Mouse (Mus musculus): Measurements from ENCODE around the gene Slc23a2. TPM values are rescaled to one million over a fixed set of nuclear protein-coding genes. Genes with fewer than 3 reads are reported as not detected.

Gene Slc23a2
- total RNA-seq, 2 experiments from 2014 or later: 6.7 to 7.5 TPM

DNA sequence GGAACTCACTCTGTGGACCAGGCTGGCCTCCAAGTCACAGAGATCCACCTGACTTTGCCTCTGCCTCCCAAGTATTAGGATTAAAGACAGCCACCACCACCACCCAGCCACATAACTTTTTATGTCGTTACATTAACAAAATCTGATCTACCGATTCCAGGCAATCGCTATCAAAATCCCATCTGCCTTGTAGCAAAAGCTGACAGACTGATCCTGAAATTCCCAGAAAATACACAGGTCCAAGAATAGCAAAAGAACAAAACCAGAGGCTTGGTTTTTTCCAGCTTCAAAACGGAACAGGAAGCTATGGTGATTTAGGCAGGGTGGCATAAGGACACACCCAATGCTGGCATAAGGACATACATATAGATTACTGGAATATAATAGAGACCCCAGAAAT is 10.2 kb downstream of the Slc23a2 start:
- no peak for DNase-seq

DNA sequence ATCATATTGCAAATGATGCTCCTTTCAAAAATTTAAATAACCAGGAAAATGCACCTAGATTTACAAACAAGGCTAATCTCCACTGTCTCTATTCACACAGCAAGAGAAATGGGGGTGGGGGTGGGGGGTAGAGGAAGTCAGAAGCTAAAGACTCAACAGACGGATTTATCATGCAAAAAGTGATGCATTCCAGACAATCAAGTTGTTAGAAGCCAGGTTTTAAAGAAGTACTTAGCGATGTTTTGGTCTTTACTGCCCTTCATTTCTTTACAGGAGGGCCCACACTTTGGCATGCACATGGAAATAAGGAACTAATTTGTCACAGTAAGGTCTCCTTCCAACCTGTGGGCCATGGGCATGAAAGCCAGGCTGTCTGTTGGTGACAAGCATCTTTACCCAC is 11.5 kb downstream of the Slc23a2 start:
- DNase-seq: no peak

DNA sequence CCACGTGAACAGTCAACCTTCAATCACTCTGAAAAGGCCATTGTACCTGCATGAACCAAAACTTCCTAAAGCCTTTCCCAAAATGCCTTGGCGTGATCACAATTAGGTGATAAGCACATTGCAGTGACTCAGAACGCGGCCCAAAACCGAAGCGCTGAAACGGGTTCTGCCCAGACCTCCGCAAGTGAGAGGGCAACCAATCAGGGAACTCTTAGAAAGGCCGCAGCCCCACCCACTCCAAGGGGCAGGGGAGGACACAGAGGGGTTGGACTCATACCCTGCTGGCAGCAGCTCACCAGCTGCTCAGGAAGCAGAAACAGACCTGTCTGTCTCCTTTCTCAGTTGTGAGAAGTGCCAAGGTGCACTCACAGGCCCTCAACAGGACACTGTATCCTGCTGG is 13.6 kb downstream of the Slc23a2 start:
- peak; percentile 82 for DNase-seq

- no peak for DNase-seq
Measured at GRCm38 (mm10) chr2:132129980-132130379, 14.9 kb downstream of the Slc23a2 start.

DNA sequence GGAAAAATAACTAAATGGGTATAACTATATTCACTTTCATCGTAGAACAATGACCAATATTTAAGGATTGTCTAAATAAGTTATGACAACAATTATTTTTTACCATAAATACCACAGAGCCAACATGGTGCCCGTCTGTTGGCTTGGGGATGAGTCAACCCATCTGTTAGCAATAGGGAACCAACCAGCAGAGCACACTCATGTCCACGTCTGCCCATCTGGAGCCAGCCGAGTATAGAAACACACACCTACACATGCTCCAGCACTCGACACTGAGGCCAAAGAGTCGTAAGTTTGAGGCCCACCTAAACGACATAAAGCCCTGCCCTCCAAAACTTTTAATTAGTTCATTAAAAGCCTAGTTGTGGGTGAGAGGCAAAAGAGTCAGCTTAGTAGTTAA is 15.7 kb downstream of the Slc23a2 start:
- DNase-seq: no peak

DNA sequence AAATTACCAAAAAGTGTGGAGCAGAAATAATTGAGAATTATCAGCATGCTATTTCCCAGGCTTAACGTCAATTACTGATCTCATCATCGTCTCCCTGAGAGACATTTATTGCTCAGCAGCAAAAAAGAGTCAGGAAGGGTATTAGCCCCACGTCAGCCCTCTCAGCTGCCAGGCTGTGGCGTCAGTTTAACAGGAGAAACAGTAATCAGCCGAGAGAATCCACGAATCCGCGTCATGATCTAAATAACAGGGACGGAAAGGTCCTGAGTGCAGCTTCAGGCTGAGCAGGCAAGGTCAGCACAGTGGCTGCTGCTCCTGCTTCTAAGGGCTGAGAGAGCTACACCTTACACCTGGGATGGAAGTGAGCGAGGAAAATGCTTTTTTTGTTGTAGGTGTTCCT is 17.0 kb downstream of the Slc23a2 start:
- DNase-seq: no peak

GRCm38 (mm10) chr2:132126292-132126691 is 18.6 kb downstream of the Slc23a2 start:
- DNase-seq: no peak

DNA sequence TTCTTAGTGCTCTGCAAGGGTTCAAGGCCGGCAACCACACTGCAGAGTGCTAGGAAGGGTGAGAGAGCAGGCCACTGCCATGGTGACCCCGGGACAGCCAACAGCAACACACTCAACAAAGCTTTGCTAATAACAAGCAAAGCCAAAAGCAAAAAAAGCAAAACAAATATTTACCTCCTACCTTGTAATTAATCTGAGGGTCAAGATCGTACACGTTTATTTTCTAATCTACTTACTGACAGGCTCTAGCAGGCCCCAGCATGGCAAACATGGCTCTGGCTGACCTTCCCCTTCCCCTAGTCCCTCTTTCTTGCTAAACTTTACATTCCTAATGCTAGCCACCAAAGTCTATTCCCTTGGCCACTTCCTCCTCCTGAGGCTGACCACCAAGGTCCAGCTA is 21.8 kb downstream of the Slc23a2 start:
- DNase-seq: no peak

- DNase-seq: no peak
Measured at GRCm38 (mm10) chr2:132121050-132121449, 23.9 kb downstream of the Slc23a2 start.

- no peak for DNase-seq
Measured at GRCm38 (mm10) chr2:132118646-132119045, 26.3 kb downstream of the Slc23a2 start.

- no peak for DNase-seq
Measured at GRCm38 (mm10) chr2:132115936-132116335, 29.0 kb downstream of the Slc23a2 start.

DNA sequence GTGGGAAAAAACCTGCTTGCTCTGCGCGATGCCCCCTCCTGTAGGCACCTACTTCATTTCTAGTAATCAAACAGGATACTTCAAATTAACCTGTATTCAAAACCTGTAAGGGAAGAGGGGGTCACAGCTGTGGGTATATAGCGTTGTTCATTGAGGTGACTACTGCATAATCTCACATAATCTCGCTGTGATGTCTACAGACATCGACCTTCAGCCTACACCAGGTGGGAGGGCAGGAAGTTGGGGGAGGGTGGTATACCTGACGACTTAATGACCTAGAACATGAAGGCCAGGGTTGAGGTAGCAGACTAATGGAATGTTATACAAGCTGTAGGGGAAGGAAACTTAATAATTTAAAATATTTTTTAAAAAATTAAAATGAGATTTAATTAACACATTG is 29.6 kb downstream of the Slc23a2 start:
- no peak for DNase-seq

DNA sequence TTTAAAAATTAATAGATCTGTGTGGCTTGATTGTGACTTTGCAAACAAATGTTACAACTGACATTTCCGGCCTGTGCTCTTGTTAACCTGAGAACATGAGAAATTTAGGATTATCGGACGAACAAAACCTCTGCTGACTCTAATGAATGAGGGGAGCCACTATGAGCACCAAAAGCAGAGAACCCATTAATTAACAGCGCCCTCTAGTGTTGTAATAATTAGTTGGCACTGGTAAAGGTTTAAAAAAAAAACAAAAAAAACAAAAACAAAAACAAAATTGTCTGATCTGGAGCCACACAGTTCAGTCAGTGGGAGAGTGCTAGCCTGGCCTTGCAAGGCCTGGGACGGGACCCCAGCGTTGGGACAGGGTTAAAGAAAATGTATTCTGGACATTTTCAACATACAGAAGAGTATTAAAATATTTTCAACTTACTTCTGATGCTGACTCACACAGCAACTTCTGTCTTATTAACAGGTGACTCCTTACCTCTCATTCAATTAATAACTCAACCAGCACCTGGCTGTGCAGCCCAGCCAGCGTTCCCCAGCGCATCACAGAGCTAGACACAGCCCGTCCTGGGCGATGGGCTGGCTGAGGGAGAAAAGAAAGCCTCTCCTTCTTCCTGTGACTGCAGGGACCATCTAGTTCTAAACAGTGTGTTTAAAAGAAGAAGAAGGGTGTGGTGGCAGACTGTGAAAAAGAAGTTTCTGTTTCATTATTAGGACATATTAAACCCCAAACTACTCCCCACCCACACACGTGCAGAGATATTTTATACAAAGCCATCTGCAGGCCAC is 30.7 kb downstream of the Slc23a2 start:
- DNase-seq: no peak

- DNase-seq: no peak
Measured at GRCm38 (mm10) chr2:132112319-132112718, 32.6 kb downstream of the Slc23a2 start.

DNA sequence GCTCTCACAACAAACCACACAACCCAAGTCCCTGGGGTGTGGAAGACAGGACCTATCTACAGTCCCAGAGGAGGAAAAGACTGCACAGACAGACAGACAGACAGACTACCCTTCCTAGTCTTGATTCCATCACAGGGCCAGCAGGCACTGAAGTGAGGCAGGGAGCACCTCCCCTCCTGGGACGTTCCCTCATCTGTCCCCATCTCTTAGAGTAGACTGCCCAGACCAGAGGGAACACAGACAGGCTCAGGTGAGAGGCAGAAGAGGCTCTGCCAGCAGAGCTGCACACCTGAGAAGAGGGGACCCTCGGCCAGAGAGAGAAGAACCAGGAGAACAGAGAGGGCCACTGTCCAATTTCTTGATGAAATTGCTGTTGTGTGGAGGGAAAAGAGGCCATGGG is 33.0 kb downstream of the Slc23a2 start:
- DNase-seq: no peak

DNA sequence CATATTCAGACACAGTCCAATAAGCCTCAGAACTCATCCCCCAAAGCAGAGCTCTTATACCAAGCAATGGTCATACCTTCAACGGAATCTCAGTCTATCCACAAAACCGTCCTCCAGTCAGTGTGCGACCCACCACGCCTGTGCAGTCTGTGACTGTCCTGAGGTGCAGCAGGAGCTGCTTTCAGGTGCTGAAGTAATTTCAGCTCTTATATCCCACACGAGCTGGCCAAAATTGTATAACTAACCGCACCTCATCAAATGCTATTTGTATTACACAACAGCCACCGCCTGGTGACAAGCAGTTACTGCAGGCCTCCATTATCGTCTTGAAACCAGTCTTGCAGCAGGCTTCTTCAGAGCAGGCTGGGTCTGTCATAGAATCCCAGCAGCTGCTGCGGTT is 33.6 kb downstream of the Slc23a2 start:
- peak; percentile 46 for DNase-seq

DNA sequence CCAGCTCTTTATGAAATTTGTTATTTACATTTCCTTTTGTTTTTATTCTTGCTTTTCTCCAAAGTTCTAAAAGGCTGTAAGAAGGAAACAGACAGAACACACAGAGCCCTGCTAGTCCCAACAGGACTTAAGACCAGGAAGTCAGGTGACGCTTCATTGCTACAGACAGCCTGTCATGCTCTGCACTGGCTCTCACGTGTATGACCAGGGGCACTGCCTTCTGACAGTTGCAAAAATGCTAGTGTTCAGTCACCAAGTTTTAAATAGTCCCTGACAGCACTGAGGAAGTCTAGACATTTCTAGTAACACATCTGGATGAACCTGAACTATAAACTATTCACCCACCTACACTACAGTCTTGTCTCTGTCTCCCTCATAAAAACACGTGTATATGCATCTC is 34.2 kb downstream of the Slc23a2 start:
- DNase-seq: no peak

- DNase-seq: no peak
Measured at GRCm38 (mm10) chr2:132108988-132109387, 35.9 kb downstream of the Slc23a2 start.

- peak; percentile 34 for DNase-seq
Measured at GRCm38 (mm10) chr2:132107611-132108010, 37.3 kb downstream of the Slc23a2 start.

- DNase-seq: no peak
Measured at GRCm38 (mm10) chr2:132106069-132106468, 38.8 kb downstream of the Slc23a2 start.

GRCm38 (mm10) chr2:132103265-132103664 is 41.6 kb downstream of the Slc23a2 start:
- no peak for DNase-seq

- DNase-seq: no peak
Measured at GRCm38 (mm10) chr2:132102505-132103130, 42.3 kb downstream of the Slc23a2 start.

DNA sequence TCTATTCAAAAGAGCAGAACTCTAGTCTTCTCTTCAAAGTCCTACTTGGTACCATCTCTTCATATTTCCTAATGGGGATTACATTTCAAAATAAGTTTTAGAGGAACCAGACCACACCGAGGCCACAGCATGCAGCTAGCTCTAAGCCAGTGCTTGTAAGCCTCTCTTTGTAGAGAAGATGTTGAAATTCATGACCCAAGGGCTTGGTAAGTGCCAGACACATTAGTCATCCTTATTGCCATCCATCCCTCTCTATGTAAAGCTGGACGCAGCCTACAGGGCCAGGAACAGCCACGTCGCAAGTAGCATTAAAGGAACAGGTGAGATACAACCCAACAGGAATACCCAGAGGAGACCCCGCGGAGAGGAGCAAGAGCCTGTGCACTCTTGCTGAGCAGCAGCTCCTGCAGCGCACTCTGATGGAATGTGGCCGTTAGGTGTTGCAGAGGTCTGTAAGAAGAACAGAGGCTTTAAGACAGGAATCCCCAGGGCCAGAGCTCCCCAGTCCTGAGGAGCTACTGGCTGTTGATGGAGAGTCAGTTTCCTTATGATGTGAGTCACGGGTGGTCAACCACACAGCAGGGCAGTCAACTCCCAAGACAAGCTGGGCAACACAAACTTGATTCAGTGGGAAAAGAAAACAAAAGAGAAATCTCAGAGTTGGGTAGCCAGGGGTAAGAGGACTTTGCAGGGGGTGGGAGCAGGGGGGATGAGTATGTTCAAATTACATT is 45.8 kb downstream of the Slc23a2 start:
- DNase-seq: no peak

Measured in gastrocnemius, postnatal 25 days (tissue).